Mouse (Mus musculus) layer of hippocampus, postnatal 14 days (tissue): Measurements from ENCODE around the gene P2ry4. TPM values are rescaled to one million over a fixed set of nuclear protein-coding genes. Genes with fewer than 3 reads are reported as not detected.

Experiments used
- DNase-seq, 2 experiments: peaks; one replicate each; pipeline ENCODE4 v3.0.0; 2021 to 2022; ENCODE audit warnings: low spot score in 2 of 2, mixed read lengths in 1 of 2
- long read RNA-seq, 2 experiments: library from polyadenylated mRNA; stranded (forward); transcript quantifications; one replicate each; pipeline ENCODE4 v2.0.0; 2021
- total RNA-seq, 2 experiments: library from RNA; stranded (reverse); gene quantifications; 2 replicates each; pipeline ENCODE4 v1.2.3; 2021

Gene P2ry4
- total RNA-seq: under 1 TPM in 1 of 2 experiments, not detected in 1; 0.07 TPM
- long read RNA-seq, experiment 1: 0 reads
- long read RNA-seq, experiment 2: 0 reads

GRCm38 (mm10) chrX:100594791-100595190 is at the start of gene P2ry4:
TSS of gene P2ry4 (minus strand) at chrX:100594869.
- no peak for DNase-seq

GRCm38 (mm10) chrX:100638477-100638876 is 43.8 kb upstream of the P2ry4 start:
- no peak for DNase-seq

- no peak for DNase-seq
Measured at GRCm38 (mm10) chrX:100629076-100629475, 34.4 kb upstream of the P2ry4 start.

- peak; percentile 79 to 90 for DNase-seq
Measured at GRCm38 (mm10) chrX:100625802-100626793, 31.4 kb upstream of the P2ry4 start, which contains the start of gene Pdzd11. TSS of gene Pdzd11 (minus strand) at chrX:100626568.

- DNase-seq: no peak
Measured at GRCm38 (mm10) chrX:100625546-100625801, 30.8 kb upstream of the P2ry4 start, which contains the start of gene Kif4. TSS of gene Kif4 (plus strand) at chrX:100625737.

- DNase-seq: no peak
Measured at GRCm38 (mm10) chrX:100625146-100625545, 30.5 kb upstream of the P2ry4 start.

GRCm38 (mm10) chrX:100624242-100624641 is 29.6 kb upstream of the P2ry4 start:
- no peak for DNase-seq

GRCm38 (mm10) chrX:100621366-100621765 is 26.7 kb upstream of the P2ry4 start:
- DNase-seq: no peak

GRCm38 (mm10) chrX:100618488-100618887 is 23.8 kb upstream of the P2ry4 start:
- no peak for DNase-seq

GRCm38 (mm10) chrX:100605314-100605713 is 10.6 kb upstream of the P2ry4 start, which contains the start of gene Arr3:
TSS of gene Arr3 (plus strand) at chrX:100605497.
- DNase-seq: no peak

GRCm38 (mm10) chrX:100599755-100600154 is 5.1 kb upstream of the P2ry4 start:
- DNase-seq: peak in 1 of 2 experiments; percentile 22

- DNase-seq: peak; percentile 12 to 14
Measured at GRCm38 (mm10) chrX:100597439-100597838, 2.8 kb upstream of the P2ry4 start.

GRCm38 (mm10) chrX:100571951-100572350 is 22.7 kb downstream of the P2ry4 start, which contains the start of gene Awat1:
TSS of gene Awat1 (plus strand) at chrX:100572251.
- no peak for DNase-seq

GRCm38 (mm10) chrX:100565696-100566095 is 29.0 kb downstream of the P2ry4 start:
- DNase-seq: no peak

GRCm38 (mm10) chrX:100556026-100556425 is 38.6 kb downstream of the P2ry4 start:
- no peak for DNase-seq

Other genes starting within 250 kb of the P2ry4 start
- gene Otud6a, start 165.9 kb downstream of the P2ry4 start, total RNA-seq: not detected
- under 1 TPM in 1 of 2 experiments, not detected in 1; 0.16 TPM for gene Awat2, start 152.2 kb downstream of the P2ry4 start, total RNA-seq
- gene Igbp1, start 100.6 kb downstream of the P2ry4 start, total RNA-seq: 10 to 100 TPM; 34.5 to 36.8 TPM
- gene Dgat2l6, start 70.0 kb downstream of the P2ry4 start, total RNA-seq: not detected
- gene Awat1, start 22.6 kb downstream of the P2ry4 start, total RNA-seq: not detected
- not detected for gene Arr3, start 10.6 kb upstream of the P2ry4 start, total RNA-seq
- 1 to 10 TPM; 1.6 to 2.4 TPM for gene Kif4, start 30.9 kb upstream of the P2ry4 start, total RNA-seq
- gene Pdzd11, start 31.7 kb upstream of the P2ry4 start, total RNA-seq: 10 to 100 TPM; 36.6 to 36.7 TPM
- gene Gdpd2, start 135.0 kb upstream of the P2ry4 start, total RNA-seq: 10 to 100 TPM; 13.1 to 19.1 TPM
- gene Dlg3, start 172.9 kb upstream of the P2ry4 start, total RNA-seq: 100 to 1,000 TPM; 138 to 153 TPM